Mouse (Mus musculus): ENCODE data around the gene Plcd1. TPM values are rescaled to one million over a fixed set of nuclear protein-coding genes. Genes with fewer than 3 reads are reported as not detected.

The Plcd1 gene
- total RNA-seq, 2 experiments from 2014 or later, result 7.6 to 9.6 TPM

- intact Hi-C loops (cut with DNase I), result loop anchor here (5.0 kb wide), 1 partner anchor 245 kb away; no protein-coding TSS in a partner anchor
- Histone ChIP-seq H3K4me3 (no peak overlapping the region), H3K27ac (no peak overlapping the region)
- peak; percentile 55 for DNase-seq
- peak; percentile 68 for TF ChIP-seq CTCF (IDR thresholded peaks at IDR 0.05)
Observed at GRCm38 (mm10) chr9:119107566-119107965, 14.3 kb upstream of the Plcd1 start.

GRCm38 (mm10) chr9:119102783-119103113, 9.4 kb upstream of the Plcd1 start:
- Histone ChIP-seq H3K4me3 (peak overlapping the region; percentile 86), H3K27ac (peak overlapping the region; percentile 79)
- DNase-seq, result no peak
- intact Hi-C loops (cut with DNase I), result no loop called here
- no peak for TF ChIP-seq CTCF (IDR thresholded peaks at IDR 0.05)

GRCm38 (mm10) chr9:119101992-119102782, 8.9 kb upstream of the Plcd1 start, which contains the start of gene Dlec1:
Gene Dlec1, plus strand, starts transcription at chr9:119102478.
- peak within 1 kb of the TSS; percentile 79 for H3K27ac ChIP-seq
- peak; percentile 25; the same call in 1 of the 2 replicates for TF ChIP-seq CTCF (IDR thresholded peaks at IDR 0.05)
- peak within 1 kb of the TSS; percentile 86 for H3K4me3 ChIP-seq
- intact Hi-C loops (cut with DNase I), result no loop called here
- peak; percentile 70 for DNase-seq

GRCm38 (mm10) chr9:119100177-119100898, 7.0 kb upstream of the Plcd1 start:
- no peak overlapping the region for H3K27ac ChIP-seq
- intact Hi-C loops (cut with DNase I), result no loop called here
- H3K4me3 ChIP-seq, result no peak overlapping the region
- DNase-seq, result peak; percentile 52
- TF ChIP-seq CTCF (IDR thresholded peaks at IDR 0.05), result no peak

GRCm38 (mm10) chr9:119094462-119095109, 1.3 kb upstream of the Plcd1 start:
- Histone ChIP-seq H3K27ac (peak overlapping the region; percentile 95; the same call in 1 of the 2 replicates), H3K4me3 (no peak overlapping the region)
- intact Hi-C loops (cut with DNase I), result no loop called here
- DNase-seq, result no peak
- TF ChIP-seq CTCF (IDR thresholded peaks at IDR 0.05), result no peak

GRCm38 (mm10) chr9:119092473-119093418, 556 bp downstream of the Plcd1 start:
- peak overlapping the region; percentile 93 for H3K4me3 ChIP-seq
- peak overlapping the region; percentile 95 for H3K27ac ChIP-seq
- TF ChIP-seq CTCF (IDR thresholded peaks at IDR 0.05), result no peak
- peak; percentile 82 for DNase-seq
- intact Hi-C loops (cut with DNase I), result no loop called here

- peak; percentile 52 for DNase-seq
- H3K27ac ChIP-seq, result peak overlapping the region; percentile 95
- intact Hi-C loops (cut with DNase I), result no loop called here
- no peak for TF ChIP-seq CTCF (IDR thresholded peaks at IDR 0.05)
- H3K4me3 ChIP-seq, result peak overlapping the region; percentile 93
Observed at GRCm38 (mm10) chr9:119091581-119092310, 1.6 kb downstream of the Plcd1 start.

- H3K27ac ChIP-seq, result peak overlapping the region; percentile 95
- DNase-seq, result no peak
- TF ChIP-seq CTCF (IDR thresholded peaks at IDR 0.05), result no peak
- H3K4me3 ChIP-seq, result peak overlapping the region; percentile 49
- intact Hi-C loops (cut with DNase I), result no loop called here
Observed at GRCm38 (mm10) chr9:119090462-119090861, 2.8 kb downstream of the Plcd1 start.

- DNase-seq, result no peak
Observed at GRCm38 (mm10) chr9:119089437-119089836, 3.9 kb downstream of the Plcd1 start.

GRCm38 (mm10) chr9:119088148-119088801, 5.0 kb downstream of the Plcd1 start:
- Histone ChIP-seq H3K4me3 (peak overlapping the region; percentile 71), H3K27ac (peak overlapping the region; percentile 88)
- intact Hi-C loops (cut with DNase I), result no loop called here
- peak; percentile 90 for DNase-seq
- TF ChIP-seq CTCF (IDR thresholded peaks at IDR 0.05), result no peak

More at GRCm38 (mm10) chr9:119089437-119089836, 3.9 kb downstream of the Plcd1 start:
- Histone ChIP-seq H3K4me3 (no peak overlapping the region), H3K27ac (peak overlapping the region; percentile 95; the same call in 1 of the 2 replicates)
- intact Hi-C loops (cut with DNase I), result no loop called here
- TF ChIP-seq CTCF (IDR thresholded peaks at IDR 0.05), result no peak

- DNase-seq, result no peak
- intact Hi-C loops (cut with DNase I), result no loop called here
- no peak for TF ChIP-seq CTCF (IDR thresholded peaks at IDR 0.05)
- Histone ChIP-seq H3K4me3 (peak overlapping the region; percentile 71), H3K27ac (no peak overlapping the region)
Observed at GRCm38 (mm10) chr9:119087309-119087708, 6.0 kb downstream of the Plcd1 start.

All from gastrocnemius, adult 2 months (tissue).